Mouse (Mus musculus) heart, adult 8-10 months (tissue): ENCODE measurements around the gene Slc2a10. TPM values are rescaled to one million over a fixed set of nuclear protein-coding genes. Genes with fewer than 3 reads are reported as not detected.
A peak's percentile ranks its signal among the peaks of the same experiment; 100 is the strongest.
"Not testable (repeated sequence)": the region's sequence is repeated elsewhere in the genome, so short reads cannot be mapped to it uniquely, and the experiment has no call there.

Source experiments
- DNase-seq: peaks from one replicate; pipeline ENCODE4 v3.0.0; 2022; ENCODE audit warnings: low spot score
- total RNA-seq, 4 experiments: library from RNA; stranded (reverse); gene quantifications; 2 replicates each; pipeline ENCODE4 v1.2.4; 2022

Gene Slc2a10
- total RNA-seq, 4 experiments from 2014 or later: 6.2 to 8.2 (median 7.7) TPM

DNA sequence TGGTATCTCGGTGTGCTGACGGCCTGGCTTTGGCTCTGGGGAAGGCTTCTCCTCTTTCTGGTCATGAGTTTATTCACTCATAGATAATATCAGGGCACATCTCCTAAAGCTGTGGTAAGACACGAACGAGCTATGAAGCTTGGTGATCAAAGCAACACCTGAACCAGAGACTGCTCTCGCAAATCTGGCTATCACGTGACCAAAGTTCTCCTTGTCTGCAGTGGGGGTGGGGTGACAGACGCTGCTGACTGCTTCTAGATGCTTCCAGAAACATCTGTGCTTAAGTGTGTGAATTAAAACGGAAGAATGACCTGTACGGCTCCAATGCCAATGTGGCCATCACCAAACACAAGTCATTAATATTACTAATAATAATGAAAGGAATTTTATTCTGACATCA lies 6.1 kb downstream of the Slc2a10 start:
- no peak for DNase-seq

DNA sequence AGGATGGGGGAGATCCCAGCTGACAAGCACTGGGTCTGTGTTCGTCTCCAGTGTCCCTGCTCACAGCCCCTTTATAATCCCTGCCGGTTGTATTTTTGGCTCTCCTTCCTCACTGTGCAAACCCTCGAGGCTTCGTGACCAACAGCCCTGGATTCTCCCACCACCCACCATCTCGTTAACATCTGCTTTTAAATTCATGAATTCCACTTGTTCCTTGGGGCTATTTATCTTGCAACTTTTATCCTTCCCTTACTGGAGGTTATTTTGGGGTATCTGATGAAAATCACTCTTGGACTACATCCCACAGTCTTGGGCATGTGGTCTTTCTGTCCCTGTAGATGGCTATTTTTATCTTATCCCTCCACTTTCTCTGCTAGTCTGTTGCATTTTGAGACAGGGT lies 6.9 kb downstream of the Slc2a10 start:
- no peak for DNase-seq

DNA sequence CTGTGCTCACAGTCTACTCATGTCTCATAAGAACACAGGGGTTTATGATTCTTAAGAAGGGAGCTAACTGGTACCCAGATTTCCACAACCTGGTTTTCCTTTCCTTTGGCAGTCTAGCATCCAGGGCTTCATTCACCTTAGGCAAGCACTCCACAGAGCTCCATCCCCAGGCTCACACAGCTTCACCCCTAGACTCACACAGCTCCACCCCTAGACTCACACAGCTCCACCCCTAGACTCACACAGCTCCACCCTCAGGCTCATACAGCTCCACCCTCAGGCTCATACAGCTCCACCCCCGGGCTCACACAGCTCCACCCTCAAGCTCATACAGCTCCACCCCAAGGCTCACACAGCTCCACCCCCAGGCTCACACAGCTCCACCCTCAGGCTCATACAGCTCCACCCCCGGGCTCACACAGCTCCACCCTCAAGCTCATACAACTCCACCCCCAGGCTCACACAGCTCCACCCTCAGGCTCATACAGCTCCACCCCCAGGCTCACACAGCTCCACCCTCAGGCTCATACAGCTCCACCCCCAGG lies 7.4 kb downstream of the Slc2a10 start:
- DNase-seq: not testable (repeated sequence)

DNA sequence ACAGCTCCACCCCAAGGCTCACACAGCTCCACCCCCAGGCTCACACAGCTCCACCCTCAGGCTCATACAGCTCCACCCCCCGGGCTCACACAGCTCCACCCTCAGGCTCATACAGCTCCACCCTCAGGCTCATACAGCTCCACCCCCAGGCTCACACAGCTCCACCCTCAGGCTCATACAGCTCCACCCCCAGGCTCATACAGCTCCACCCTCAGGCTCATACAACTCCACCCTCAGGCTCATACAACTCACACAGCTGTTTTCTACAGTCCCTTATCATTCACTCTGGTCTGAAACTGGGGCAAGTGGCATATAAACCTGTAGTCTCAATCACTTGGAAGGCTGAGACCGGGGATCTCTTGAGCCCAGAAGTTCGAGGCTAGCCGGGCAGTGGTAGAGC lies 7.9 kb downstream of the Slc2a10 start:
- DNase-seq: not testable (repeated sequence)

- no peak for DNase-seq
Measured at GRCm38 (mm10) chr2:165512426-165512825, 8.8 kb downstream of the Slc2a10 start.

GRCm38 (mm10) chr2:165512870-165513600 lies 9.4 kb downstream of the Slc2a10 start:
- DNase-seq: peak; percentile 19

DNA sequence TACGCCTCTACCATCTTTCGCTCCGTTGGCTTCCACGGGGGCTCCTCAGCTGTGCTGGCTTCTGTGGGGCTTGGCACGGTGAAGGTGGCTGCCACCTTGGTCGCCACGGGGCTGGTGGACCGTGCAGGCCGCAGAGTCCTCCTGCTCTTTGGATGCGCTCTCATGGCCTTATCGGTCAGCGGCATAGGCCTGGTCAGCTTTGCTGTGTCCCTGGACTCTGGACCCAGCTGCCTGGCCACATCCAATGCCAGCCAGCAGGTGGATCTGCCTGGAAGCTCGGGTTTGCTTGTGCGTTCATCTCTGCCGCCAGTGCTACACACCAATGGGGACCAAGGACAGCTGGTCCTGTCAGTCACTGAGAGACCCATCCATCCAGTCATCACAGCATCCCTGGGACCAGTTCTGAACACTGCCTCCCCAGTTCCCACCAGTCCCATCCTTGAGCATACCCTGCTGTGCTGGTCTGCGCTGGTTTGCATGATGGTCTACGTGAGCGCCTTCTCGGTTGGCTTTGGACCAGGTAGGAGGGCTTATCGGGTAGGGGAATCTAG lies 11.7 kb downstream of the Slc2a10 start:
- DNase-seq: no peak

- DNase-seq: no peak
Measured at GRCm38 (mm10) chr2:165525609-165526008, 22.0 kb downstream of the Slc2a10 start.

GRCm38 (mm10) chr2:165529106-165529505 lies 25.5 kb downstream of the Slc2a10 start:
- peak; percentile 47 for DNase-seq

- DNase-seq: no peak
Measured at GRCm38 (mm10) chr2:165533789-165534188, 30.2 kb downstream of the Slc2a10 start.

GRCm38 (mm10) chr2:165540975-165541374 lies 37.4 kb downstream of the Slc2a10 start:
- DNase-seq: no peak

DNA sequence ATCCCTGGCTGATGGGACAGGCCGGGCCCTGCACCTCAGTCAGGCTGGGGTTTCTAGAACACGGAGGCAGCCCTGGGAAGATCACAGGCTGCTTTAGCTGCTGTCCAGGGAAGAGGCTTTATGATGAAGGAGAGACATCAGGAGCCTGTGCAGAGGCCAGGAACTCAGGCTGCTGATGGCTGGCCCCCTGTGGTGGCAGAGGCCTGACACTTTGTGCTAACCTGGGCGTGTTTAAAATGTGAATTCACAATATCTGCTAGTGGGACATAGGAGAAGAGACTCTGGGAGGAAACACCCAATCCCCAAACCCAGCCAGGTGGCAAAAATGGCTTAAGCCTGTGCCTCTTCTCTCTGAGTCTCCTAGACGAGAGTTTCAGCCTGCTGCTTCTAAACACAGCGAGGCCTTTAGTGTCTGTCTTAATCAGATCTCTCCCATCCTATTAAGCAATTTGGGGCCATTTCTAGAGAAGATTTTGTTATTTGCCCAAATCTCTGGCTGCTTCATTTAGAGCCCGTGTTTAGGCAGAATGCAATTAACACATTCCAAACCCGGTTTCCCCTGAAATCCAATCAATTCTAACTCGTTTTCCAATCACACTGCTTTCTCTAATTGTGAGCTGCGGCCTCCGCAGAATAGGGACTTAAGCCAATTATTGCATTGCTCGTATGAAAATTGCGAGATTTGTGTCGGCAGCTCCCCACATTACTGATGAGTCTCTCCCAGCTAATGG lies 39.5 kb downstream of the Slc2a10 start:
- no peak for DNase-seq

- DNase-seq: no peak
Measured at GRCm38 (mm10) chr2:165543670-165544016, 40.1 kb downstream of the Slc2a10 start.

DNA sequence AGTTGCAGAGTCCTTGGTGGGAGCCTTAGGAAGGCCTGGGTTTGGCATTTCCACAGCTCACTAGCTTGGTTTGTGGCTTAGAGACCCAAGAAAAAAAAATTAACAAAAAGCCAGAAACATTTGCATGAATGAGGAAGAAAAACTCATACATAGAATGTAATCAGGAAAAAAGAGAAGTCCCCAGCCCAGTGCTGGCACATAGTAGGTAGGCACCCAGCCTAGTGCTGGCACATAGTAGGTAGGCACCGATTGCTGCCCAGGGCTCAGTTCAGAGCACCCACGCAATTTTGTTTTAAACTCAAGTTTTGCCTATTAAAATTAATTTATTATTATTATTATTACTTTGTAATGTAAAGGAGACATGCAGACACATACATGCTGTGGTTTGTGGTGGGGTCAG lies 42.1 kb downstream of the Slc2a10 start:
- no peak for DNase-seq

DNA sequence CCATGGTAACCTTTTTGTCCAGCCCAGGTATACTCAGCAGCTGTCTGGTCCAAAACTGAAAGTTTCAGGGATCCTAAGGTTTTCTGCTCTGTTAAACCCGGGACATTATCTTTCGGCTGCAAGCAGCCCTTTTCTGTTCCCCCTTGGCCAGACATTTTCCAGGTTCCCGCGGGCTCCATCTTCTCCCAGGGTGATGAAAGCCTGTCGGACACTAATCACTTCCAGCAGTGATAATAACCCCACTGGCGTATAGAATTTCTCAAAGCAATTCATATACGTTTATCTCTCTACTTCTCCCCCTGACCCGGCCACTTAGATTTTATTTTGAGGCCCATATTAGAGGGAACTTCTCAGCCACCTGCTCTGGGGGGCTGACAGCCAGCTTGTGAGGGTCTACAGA lies 42.8 kb downstream of the Slc2a10 start:
- DNase-seq: no peak

DNA sequence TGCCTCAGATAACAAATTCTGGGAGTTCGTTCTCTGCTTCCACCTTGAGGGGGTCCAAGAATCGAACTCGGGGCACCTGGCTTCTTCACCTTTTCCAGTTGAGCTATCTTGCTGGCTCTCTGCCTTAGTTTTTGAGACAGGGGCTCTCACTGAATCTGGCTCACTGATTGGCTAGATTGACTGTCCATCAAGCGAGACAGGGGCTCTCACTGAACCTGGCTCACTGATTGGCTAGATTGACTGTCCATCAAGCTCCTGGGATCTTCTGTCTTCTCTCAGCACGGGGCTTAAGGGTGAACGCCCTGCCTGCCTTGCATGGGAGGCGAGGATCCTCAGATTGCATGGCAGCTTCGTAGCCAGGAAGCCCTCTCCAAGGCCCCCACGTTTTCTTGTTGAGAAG lies 43.8 kb downstream of the Slc2a10 start:
- peak; percentile 18 for DNase-seq

DNA sequence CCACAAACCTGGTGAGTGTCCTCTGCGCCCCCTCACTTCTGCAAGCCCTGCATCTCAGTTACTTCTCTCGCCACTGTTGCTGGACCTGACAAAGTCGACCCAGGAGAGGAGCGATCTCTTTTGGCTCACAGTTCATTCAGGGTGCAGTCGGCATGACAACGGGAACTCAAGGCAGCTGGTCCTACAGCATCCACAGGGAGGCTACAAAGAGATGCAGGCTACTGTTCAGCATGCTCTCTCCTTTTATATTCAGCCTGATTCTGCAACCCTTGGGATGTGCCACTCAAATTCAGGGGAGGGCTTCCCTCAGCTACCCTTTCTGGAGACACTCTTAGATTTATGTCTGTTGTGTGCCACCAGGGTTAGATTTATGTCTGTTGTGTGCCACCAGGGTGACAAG lies 45.0 kb downstream of the Slc2a10 start:
- no peak for DNase-seq

DNA sequence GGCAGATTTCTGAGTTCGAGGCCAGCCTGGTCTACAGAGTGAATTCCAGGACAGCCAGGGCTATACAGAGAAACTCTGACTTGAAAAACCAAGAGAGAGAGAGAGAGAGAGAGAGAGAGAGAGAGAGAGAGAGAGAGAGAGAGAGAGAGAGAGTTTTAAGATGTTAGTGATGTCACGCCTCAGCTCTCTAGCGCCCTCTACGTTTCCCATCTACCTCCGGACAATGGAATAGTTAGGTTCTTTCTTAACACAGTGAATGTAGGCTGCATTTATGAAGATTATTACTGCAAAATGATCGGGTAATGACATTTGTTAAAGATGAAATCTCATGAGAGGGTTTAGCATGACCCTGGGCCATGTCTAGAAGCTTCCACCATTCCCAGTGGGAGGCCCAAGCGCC lies 46.8 kb downstream of the Slc2a10 start:
- not testable (repeated sequence) for DNase-seq

DNA sequence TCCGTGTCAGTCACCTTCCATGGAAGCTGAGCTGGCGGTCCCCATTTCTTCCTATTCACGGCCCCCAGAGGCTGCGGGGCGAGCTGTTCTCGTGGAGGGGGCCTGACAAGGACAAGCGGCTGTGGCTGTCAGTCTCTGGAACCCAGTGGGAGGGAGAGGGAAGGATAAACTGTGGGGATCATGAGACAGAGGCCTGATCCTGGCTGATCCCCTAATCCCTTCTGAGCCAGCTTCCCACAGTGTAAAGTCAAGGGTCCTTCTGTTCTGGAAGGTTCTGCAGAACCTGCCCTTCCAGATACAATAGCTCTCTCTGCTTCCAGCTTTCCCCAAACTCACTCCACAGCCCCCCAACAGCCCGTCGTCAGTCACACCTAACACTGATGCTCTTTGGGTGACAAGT lies 50.5 kb downstream of the Slc2a10 start:
- no peak for DNase-seq

GRCm38 (mm10) chr2:165557278-165557677 lies 53.7 kb downstream of the Slc2a10 start:
- DNase-seq: no peak

DNA sequence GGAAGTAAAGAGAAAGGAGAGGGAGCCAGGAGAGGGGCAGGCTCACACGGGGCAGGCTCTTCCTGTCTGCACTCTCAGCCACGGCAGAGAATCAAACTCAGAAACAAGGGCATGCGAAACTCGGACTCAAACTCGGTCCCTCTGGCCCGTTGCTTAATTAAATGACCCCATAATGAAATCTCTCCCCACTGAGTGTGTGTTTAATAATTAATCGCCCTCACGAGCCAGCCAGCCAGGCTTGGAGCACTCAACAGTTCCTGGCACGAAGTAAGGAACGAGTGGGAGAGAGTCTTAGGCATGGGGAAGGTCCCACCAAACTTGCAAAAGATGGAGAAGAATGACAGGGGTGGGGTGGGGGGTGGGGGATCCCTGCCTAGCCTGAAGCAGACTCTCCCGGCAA lies 55.3 kb downstream of the Slc2a10 start:
- no peak for DNase-seq

- no peak for DNase-seq
Measured at GRCm38 (mm10) chr2:165559506-165560235, 56.1 kb downstream of the Slc2a10 start.
